Mouse (Mus musculus): ENCODE data around the gene Dohh. TPM values are rescaled to one million over a fixed set of nuclear protein-coding genes. Genes with fewer than 3 reads are reported as not detected.

Dohh gene
- polyA plus RNA-seq, 1 experiment from 2014 or later: 68.1 TPM

- H3K4me2 ChIP-seq: peak overlapping the region; percentile 47
- peak overlapping the region; percentile 20 for H3K4me3 ChIP-seq (replicated peaks)
- H3K4me1 ChIP-seq: peaks cover 23% of the 10 kb centered on the region
- H3K36me3 ChIP-seq (replicated peaks): no peaks in the 10 kb centered on the region
- WGBS: 5% methylated on average over 17 of the region's 17 CpGs
- no peak overlapping the region for H3K9ac ChIP-seq
- ATAC-seq (ENCODE audit: low FRiP score): peak; percentile 89
- H3K9me3 ChIP-seq: no peaks in the 10 kb centered on the region
- H3K27me3 ChIP-seq: peaks cover 36% of the 10 kb centered on the region
- no peak overlapping the region for H3K27ac ChIP-seq
Observed at GRCm38 (mm10) chr10:81432868-81433262, 48.6 kb downstream of the Dohh start.

GRCm38 (mm10) chr10:81433541-81434289 lies 49.5 kb downstream of the Dohh start:
- peak overlapping the region; percentile 47 for H3K4me2 ChIP-seq

GRCm38 (mm10) chr10:81434361-81435263 lies 50.4 kb downstream of the Dohh start:
- ATAC-seq (ENCODE audit: low FRiP score): no peak
- Histone ChIP-seq H3K27ac (no peak overlapping the region), H3K4me2 (no peak overlapping the region; the same call in 1 of the 2 replicates), H3K4me3 (replicated peaks) (no peak overlapping the region), H3K27me3 (peaks cover 25% of the 10 kb centered on the region), H3K36me3 (replicated peaks) (no peaks in the 10 kb centered on the region), H3K9me3 (no peaks in the 10 kb centered on the region), H3K9ac (0 out of 2 replicates have a peak overlapping the region, but pooled peaks have one; percentile 7), H3K4me1 (peaks cover 18% of the 10 kb centered on the region)
- 68% methylated on average over 15 of the region's 15 CpGs for WGBS

More at GRCm38 (mm10) chr10:81433541-81434289, 49.5 kb downstream of the Dohh start:
- Histone ChIP-seq H3K9ac (no peak overlapping the region), H3K27me3 (peaks cover 30% of the 10 kb centered on the region), H3K27ac (no peak overlapping the region), H3K9me3 (no peaks in the 10 kb centered on the region), H3K4me3 (replicated peaks) (no peak overlapping the region), H3K4me1 (peaks cover 23% of the 10 kb centered on the region), H3K36me3 (replicated peaks) (no peaks in the 10 kb centered on the region)
- WGBS: 80% methylated on average over 26 of the region's 26 CpGs
- no peak for ATAC-seq (ENCODE audit: low FRiP score)

GRCm38 (mm10) chr10:81435436-81435835 lies 51.2 kb downstream of the Dohh start:
- H3K4me3 ChIP-seq (replicated peaks): no peak overlapping the region
- peaks cover 25% of the 10 kb centered on the region for H3K27me3 ChIP-seq
- 85% methylated on average over 3 of the region's 3 CpGs for WGBS
- H3K27ac ChIP-seq: no peak overlapping the region
- ATAC-seq (ENCODE audit: low FRiP score): no peak
- no peaks in the 10 kb centered on the region for H3K36me3 ChIP-seq (replicated peaks)
- no peaks in the 10 kb centered on the region for H3K9me3 ChIP-seq
- peaks cover 15% of the 10 kb centered on the region for H3K4me1 ChIP-seq
- 0 out of 2 replicates have a peak overlapping the region, but pooled peaks have one; percentile 7 for H3K9ac ChIP-seq
- H3K4me2 ChIP-seq: no peak overlapping the region

Small RNA genes lying within 50 kb of the gene (microRNA-seq; reads per million reads assigned to microRNA genes)
- gene Mir1191b: 0.97 reads per million
- gene Mir6913: not detected

Other genes starting within 250 kb of the Dohh start
- gene Zbtb7a, start 249.2 kb upstream of the Dohh start, polyA plus RNA-seq (2016; fragmentation: Nextera tagmentation; extraction: Ambion mirVana): 12.4 and 13.5 TPM in 2 replicates
- 51.6 and 52.9 TPM in 2 replicates for gene Pias4, start 216.5 kb upstream of the Dohh start, polyA plus RNA-seq (2016; fragmentation: Nextera tagmentation; extraction: Ambion mirVana)
- 518 and 540 TPM in 2 replicates for gene Eef2, start 207.8 kb upstream of the Dohh start, polyA plus RNA-seq (2016; fragmentation: Nextera tagmentation; extraction: Ambion mirVana)
- gene Dapk3, start 201.4 kb upstream of the Dohh start, polyA plus RNA-seq (2016; fragmentation: Nextera tagmentation; extraction: Ambion mirVana): 62.8 and 67.4 TPM in 2 replicates
- not detected in 2 replicates for gene 4930442H23Rik, start 200.6 kb upstream of the Dohh start, polyA plus RNA-seq (2016; fragmentation: Nextera tagmentation; extraction: Ambion mirVana)
- gene Nmrk2, start 182.4 kb upstream of the Dohh start, polyA plus RNA-seq (2016; fragmentation: Nextera tagmentation; extraction: Ambion mirVana): not detected in 2 replicates
- 31.8 and 33.9 TPM in 2 replicates for gene Atcay, start 153.6 kb upstream of the Dohh start, polyA plus RNA-seq (2016; fragmentation: Nextera tagmentation; extraction: Ambion mirVana)
- 9.0 and 10.0 TPM in 2 replicates for gene Zfr2, start 151.3 kb upstream of the Dohh start, polyA plus RNA-seq (2016; fragmentation: Nextera tagmentation; extraction: Ambion mirVana)
- gene Matk, start 131.5 kb upstream of the Dohh start, polyA plus RNA-seq (2016; fragmentation: Nextera tagmentation; extraction: Ambion mirVana): 4.1 and 5.7 TPM in 2 replicates
- gene Mrpl54, start 117.5 kb upstream of the Dohh start, polyA plus RNA-seq (2016; fragmentation: Nextera tagmentation; extraction: Ambion mirVana): 136 and 138 TPM in 2 replicates
- gene Apba3, start 117.5 kb upstream of the Dohh start, polyA plus RNA-seq (2016; fragmentation: Nextera tagmentation; extraction: Ambion mirVana): 31.1 and 33.3 TPM in 2 replicates
- gene Tjp3, start 92.8 kb upstream of the Dohh start, polyA plus RNA-seq (2016; fragmentation: Nextera tagmentation; extraction: Ambion mirVana): 9.7 and 11.4 TPM in 2 replicates
- gene Pip5k1c, start 91.5 kb upstream of the Dohh start, polyA plus RNA-seq (2016; fragmentation: Nextera tagmentation; extraction: Ambion mirVana): 84.1 and 98.7 TPM in 2 replicates
- 60.8 and 61.8 TPM in 2 replicates for gene Cactin, start 63.3 kb upstream of the Dohh start, polyA plus RNA-seq (2016; fragmentation: Nextera tagmentation; extraction: Ambion mirVana)
- 2.1 and 2.9 TPM in 2 replicates for gene Tbxa2r, start 55.7 kb upstream of the Dohh start, polyA plus RNA-seq (2016; fragmentation: Nextera tagmentation; extraction: Ambion mirVana)
- 0.08 TPM in 1 of 2 replicates, not detected in the other for gene Gipc3, start 41.2 kb upstream of the Dohh start, polyA plus RNA-seq (2016; fragmentation: Nextera tagmentation; extraction: Ambion mirVana)
- gene Hmg20b, start 33.9 kb upstream of the Dohh start, polyA plus RNA-seq (2016; fragmentation: Nextera tagmentation; extraction: Ambion mirVana): 92.6 and 97.1 TPM in 2 replicates
- 8.2 and 8.4 TPM in 2 replicates for gene Mfsd12, start 26.9 kb upstream of the Dohh start, polyA plus RNA-seq (2016; fragmentation: Nextera tagmentation; extraction: Ambion mirVana)
- 0.36 and 1.2 TPM in 2 replicates for gene 4930404N11Rik, start 18.6 kb upstream of the Dohh start, polyA plus RNA-seq (2016; fragmentation: Nextera tagmentation; extraction: Ambion mirVana)
- 145 and 148 TPM in 2 replicates for gene Fzr1, start 5.9 kb upstream of the Dohh start, polyA plus RNA-seq (2016; fragmentation: Nextera tagmentation; extraction: Ambion mirVana)
- 4.2 and 4.6 TPM in 2 replicates for gene Gm48551, start within 50 bp of the Dohh start, polyA plus RNA-seq (2016; fragmentation: Nextera tagmentation; extraction: Ambion mirVana)
- gene Gm48552, start 4.6 kb downstream of the Dohh start, polyA plus RNA-seq (2016; fragmentation: Nextera tagmentation; extraction: Ambion mirVana): 1.4 and 2.1 TPM in 2 replicates
- gene Smim24, start 8.6 kb downstream of the Dohh start, polyA plus RNA-seq (2016; fragmentation: Nextera tagmentation; extraction: Ambion mirVana): 1.8 and 2.6 TPM in 2 replicates
- 15.3 and 16.3 TPM in 2 replicates for gene Nfic, start 71.2 kb downstream of the Dohh start, polyA plus RNA-seq (2016; fragmentation: Nextera tagmentation; extraction: Ambion mirVana)
- 37.1 and 42.4 TPM in 2 replicates for gene Celf5, start 98.3 kb downstream of the Dohh start, polyA plus RNA-seq (2016; fragmentation: Nextera tagmentation; extraction: Ambion mirVana)
- 65.8 and 66.6 TPM in 2 replicates for gene Ncln, start 112.0 kb downstream of the Dohh start, polyA plus RNA-seq (2016; fragmentation: Nextera tagmentation; extraction: Ambion mirVana)
- gene S1pr4, start 115.7 kb downstream of the Dohh start, polyA plus RNA-seq (2016; fragmentation: Nextera tagmentation; extraction: Ambion mirVana): 0.21 and 0.49 TPM in 2 replicates
- 0.49 and 0.92 TPM in 2 replicates for gene Gna15, start 139.8 kb downstream of the Dohh start, polyA plus RNA-seq (2016; fragmentation: Nextera tagmentation; extraction: Ambion mirVana)
- 74.8 and 75.9 TPM in 2 replicates for gene Gna11, start 160.8 kb downstream of the Dohh start, polyA plus RNA-seq (2016; fragmentation: Nextera tagmentation; extraction: Ambion mirVana)
- gene Aes, start 175.1 kb downstream of the Dohh start, polyA plus RNA-seq (2016; fragmentation: Nextera tagmentation; extraction: Ambion mirVana): 520 TPM in 2 replicates
- gene Tle2, start 190.1 kb downstream of the Dohh start, polyA plus RNA-seq (2016; fragmentation: Nextera tagmentation; extraction: Ambion mirVana): 14.3 and 16.5 TPM in 2 replicates
- 3.1 and 4.3 TPM in 2 replicates for gene Tle6, start 216.6 kb downstream of the Dohh start, polyA plus RNA-seq (2016; fragmentation: Nextera tagmentation; extraction: Ambion mirVana)
- 2.2 and 2.7 TPM in 2 replicates for gene BC025920, start 221.8 kb downstream of the Dohh start, polyA plus RNA-seq (2016; fragmentation: Nextera tagmentation; extraction: Ambion mirVana)
- 50.7 and 52.6 TPM in 2 replicates for gene Sirt6, start 243.4 kb downstream of the Dohh start, polyA plus RNA-seq (2016; fragmentation: Nextera tagmentation; extraction: Ambion mirVana)
- 6.2 and 7.4 TPM in 2 replicates for gene Ankrd24, start 244.1 kb downstream of the Dohh start, polyA plus RNA-seq (2016; fragmentation: Nextera tagmentation; extraction: Ambion mirVana)

All from forebrain, embryonic 12.5 days (tissue).